8 mouse cellular contexts compared by ENCODE assay signal in genomic region chr9:43101936-43102595, GRCm38 (mm10). TPM values are rescaled to one million over a fixed set of nuclear protein-coding genes. Genes with fewer than 3 reads are reported as not detected.
A peak's percentile ranks its signal among the peaks of the same experiment; 100 is the strongest.
DNase-seq lines count a peak whose midpoint lies in the region; ATAC-seq lines count a peak whose summit lies in the region.

No protein-coding gene starts in this region.

- peak; percentile 70 for DNase-seq in spleen, adult 12 weeks (ENCODE audit: low spot score)
- no peak for DNase-seq in spleen, adult 18-20 months
- peak; percentile 32 for DNase-seq in lung, postnatal 14 days
- DNase-seq in thymus, postnatal 25 days, result no peak
- no peak for DNase-seq in thymus, postnatal 14 days
- DNase-seq in right cerebral cortex, postnatal 4 days, result no peak
- no peak for DNase-seq in kidney, adult 18-20 months

- peak overlapping the region; percentile 83 for H3K27ac ChIP-seq in heart, embryonic 16.5 days (ENCODE audit: low read length)

- no peak for ATAC-seq in heart, embryonic 16.5 days (replicated peaks; ENCODE audit: extremely low read depth, insufficient read depth, low FRiP score)

- H3K4me2 ChIP-seq in heart, embryonic 16.5 days (ENCODE audit: low read depth, low read length), result peak overlapping the region; percentile 59

- no peaks in the 10 kb centered on the region for H3K27me3 ChIP-seq in heart, embryonic 16.5 days (ENCODE audit: control insufficient read depth, insufficient read depth, low read length)

- no peaks in the 10 kb centered on the region for H3K9me3 ChIP-seq in heart, embryonic 16.5 days (replicated peaks; ENCODE audit: control insufficient read depth, low read length)

- H3K36me3 ChIP-seq in heart, embryonic 16.5 days (ENCODE audit: control insufficient read depth, insufficient read depth), result no peaks in the 10 kb centered on the region

- H3K4me1 ChIP-seq in heart, embryonic 16.5 days (ENCODE audit: control insufficient read depth, insufficient read depth, low read length), result peaks cover 28% of the 10 kb centered on the region

- H3K4me3 ChIP-seq in heart, embryonic 16.5 days (ENCODE audit: low read length), result peak overlapping the region; percentile 34

- 33% methylated on average over 8 of the region's 8 CpGs for WGBS in heart, embryonic 16.5 days

- peak overlapping the region; percentile 54 for H3K9ac ChIP-seq in heart, embryonic 16.5 days (ENCODE audit: low read length)

RNA-seq across cellular contexts. Expression of gene Arhgef12, which starts 5.0 kb away (rescaled TPM):
- polyA plus RNA-seq in heart, embryonic 16.5 days (2015; fragmentation: Nextera tagmentation; extraction: Ambion mirVana), result 10.9 and 12.4 TPM in 2 replicates

RNA-seq across cellular contexts. Expression of gene Tmem136, which starts 14.3 kb away (rescaled TPM):
- 12.0 and 14.1 TPM in 2 replicates for polyA plus RNA-seq in heart, embryonic 16.5 days (2015; fragmentation: Nextera tagmentation; extraction: Ambion mirVana)

Comparison
In these comparisons a context has a peak if more than half of its experiments do, and no peak if none do; other contexts are left out.
1. DNase-seq: peak in spleen, adult 12 weeks (single experiment) and lung, postnatal 14 days (single experiment); none in spleen, adult 18-20 months (0 of 2), thymus, postnatal 25 days (single experiment), thymus, postnatal 14 days (single experiment), right cerebral cortex, postnatal 4 days (single experiment) and kidney, adult 18-20 months (single experiment).